Mouse (Mus musculus): ENCODE measurements around the gene Eef2k.

DNA sequence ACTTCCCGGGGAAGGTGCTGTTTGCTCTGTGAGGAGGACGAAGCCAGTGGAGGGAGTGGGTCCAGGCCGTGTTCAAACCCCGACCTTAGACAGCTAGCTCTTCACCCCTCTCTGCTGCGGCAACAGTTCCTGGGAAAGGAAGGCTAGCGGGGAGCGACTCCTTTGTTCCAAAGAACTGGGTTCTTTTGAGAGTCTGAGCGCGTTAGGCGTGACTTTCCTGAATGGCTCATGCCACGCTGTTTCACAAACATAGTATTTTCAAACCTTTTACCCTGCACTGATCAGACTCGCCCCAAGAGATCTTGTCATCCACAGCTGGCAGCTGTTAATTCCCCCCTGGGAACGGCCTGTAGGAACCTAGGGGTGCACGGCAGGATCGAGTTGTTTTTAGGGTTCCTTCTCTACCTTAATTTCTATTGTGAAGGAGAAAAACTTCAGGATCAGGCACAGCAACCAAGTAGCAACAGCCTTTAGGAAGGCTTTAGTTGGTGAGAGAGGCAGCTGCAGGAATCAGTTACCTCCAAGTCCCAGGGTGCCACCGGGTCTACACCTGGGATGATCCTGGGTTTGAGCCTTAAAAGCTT lies 1.3 kb downstream of the Eef2k start:
- TF ChIP-seq CTCF (IDR thresholded peaks at IDR 0.05; ENCODE audit: low read depth, low read length): no peak
- no peak for TF ChIP-seq POLR2A (IDR thresholded peaks at IDR 0.05; ENCODE audit: borderline replicate concordance, low read depth, low read length)
